Mouse (Mus musculus): Measurements from ENCODE around the gene Fam160a1. TPM values are rescaled to one million over a fixed set of nuclear protein-coding genes. Genes with fewer than 3 reads are reported as not detected.

Gene Fam160a1
- polyA plus RNA-seq, 1 experiment, result 4.5 TPM

DNA sequence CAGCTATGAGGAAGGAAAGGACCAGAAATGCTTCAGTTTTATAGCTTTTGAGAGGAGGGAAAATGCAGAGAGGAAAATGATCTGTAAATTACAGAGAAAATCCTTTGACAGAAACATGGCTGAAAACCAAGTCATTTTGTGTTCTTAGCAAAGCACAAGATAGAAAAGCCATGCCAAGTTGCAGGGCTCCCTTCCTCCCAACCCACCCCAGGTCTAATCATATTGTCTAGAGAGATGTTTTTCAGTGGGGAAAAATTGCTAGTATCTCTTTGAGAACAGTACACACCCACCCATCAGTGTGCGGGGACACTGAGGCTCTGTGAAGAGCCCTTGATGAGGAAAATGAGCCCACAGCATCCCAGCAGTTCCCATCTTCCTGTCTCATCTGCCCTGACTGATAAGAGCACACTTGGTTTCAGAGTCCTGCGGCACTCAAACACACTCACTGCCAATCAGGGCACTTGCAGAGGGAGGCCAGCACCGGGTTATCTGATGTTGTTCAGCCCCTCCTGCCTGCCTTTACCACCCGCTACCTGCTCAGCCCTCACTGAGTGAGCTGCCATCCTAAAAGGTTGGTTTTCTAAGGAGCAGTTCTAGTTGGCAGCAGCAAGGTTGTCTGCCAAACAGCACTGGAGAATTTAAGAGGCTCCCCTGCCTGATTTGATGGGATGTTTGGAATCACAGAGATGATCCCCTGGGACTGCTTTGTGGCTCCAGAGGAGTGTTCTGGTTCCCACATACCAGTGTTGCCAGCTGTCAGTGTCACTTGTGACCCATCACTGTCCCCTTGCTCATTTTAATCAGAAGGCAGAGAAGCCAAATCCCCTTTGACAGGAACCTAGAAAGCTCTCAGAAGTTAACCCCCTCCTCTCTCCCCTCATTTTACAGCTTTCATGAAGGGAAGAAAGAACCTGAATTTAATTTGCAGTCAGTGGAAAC is 164.1 kb downstream of the Fam160a1 start:
- 83% methylated on average over 4 of the region's 4 CpGs for WGBS

DNA sequence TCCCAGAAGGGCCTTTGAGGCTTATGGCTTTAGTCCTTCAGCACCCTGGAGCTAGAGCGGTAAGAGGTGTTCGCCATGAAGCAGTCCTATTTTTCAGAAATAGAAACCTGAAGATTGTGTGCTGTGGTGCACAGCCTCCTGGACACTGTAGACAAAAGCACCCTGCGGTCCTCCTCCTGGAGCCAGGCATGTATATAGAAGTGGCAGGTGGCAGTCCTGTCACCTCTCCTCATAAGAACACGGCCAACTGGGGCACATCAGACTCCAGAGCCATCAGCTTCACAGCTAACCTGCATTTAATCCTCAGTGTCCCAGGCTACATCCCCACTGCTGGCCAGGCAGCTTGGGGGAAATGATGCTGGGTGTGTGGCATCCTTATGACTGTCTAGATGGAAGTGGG is 167.9 kb downstream of the Fam160a1 start:
- no peak for DNase-seq (ENCODE audit: low read depth, low spot score)
- 94% methylated on average over 4 of the region's 4 CpGs for WGBS

More for the DNA sequence above, 164.1 kb downstream of the Fam160a1 start:
- no peak for DNase-seq (ENCODE audit: low read depth, low spot score)

DNA sequence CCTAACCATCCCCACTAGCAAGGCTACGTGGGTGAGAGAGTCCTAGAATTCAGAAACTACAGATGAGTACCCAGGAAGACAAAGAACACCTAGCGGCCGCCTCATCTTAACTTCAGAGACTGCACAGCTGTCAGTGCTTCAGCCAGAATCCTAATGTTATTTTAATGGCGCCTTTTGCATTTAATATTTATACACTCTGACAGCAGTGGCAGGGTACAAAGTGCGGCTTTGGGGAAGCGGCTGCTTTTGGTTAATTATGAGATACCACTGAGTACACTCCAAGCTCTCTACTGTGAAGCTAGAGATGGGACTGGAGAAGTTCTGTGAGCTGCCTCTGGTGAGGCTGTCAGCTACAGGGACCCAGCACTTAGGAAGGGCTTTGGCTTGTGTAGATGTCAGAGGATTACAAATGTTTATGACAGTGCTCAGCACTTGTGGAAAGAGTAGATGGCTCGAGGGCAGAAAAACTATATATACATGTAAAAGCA is 171.5 kb downstream of the Fam160a1 start:
- 75% methylated on average over 7 of the region's 7 CpGs for WGBS
- no peak for DNase-seq (ENCODE audit: low read depth, low spot score)

DNA sequence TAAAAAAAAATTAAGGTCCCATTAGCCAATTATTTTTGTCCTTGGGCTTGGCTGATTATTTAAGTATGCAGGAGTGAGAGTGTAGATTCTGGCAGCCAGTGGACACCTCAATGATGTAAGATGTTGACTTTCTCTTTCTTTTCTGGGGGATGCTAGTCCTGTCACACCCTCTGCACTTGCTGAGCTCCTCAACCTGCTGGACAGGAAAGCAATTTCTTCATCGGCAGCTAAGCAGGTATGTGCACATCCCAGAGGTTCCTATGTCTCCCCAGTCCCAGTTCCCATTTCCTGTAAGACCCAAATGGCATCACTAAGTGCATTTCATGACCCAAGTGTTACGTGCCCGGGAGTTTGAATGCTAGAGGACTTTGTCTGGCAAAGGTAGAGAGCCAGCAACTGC is 172.3 kb downstream of the Fam160a1 start:
- WGBS, result 83% methylated on average over 3 of the region's 3 CpGs
- DNase-seq (ENCODE audit: low read depth, low spot score), result no peak

DNA sequence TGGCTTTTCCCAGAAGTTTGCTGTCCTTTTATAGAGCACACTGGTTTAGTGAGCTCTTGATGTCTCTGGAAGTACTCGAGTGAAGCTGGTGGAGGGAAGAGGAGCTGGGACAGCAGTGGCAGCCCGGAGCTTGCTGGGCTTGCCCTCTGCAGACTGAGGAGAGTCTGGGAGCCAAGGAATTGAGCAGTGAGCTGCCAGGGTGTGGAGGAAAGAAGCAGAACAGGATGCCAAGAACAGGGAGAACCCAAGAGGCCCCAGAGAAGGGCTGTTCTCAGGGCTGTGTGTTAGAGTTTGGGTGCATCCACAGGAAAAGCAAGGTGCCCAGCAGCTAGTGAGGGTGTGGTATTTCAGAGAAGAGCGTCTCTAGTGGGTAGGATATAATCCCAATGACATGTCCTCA is 175.3 kb downstream of the Fam160a1 start:
- DNase-seq (ENCODE audit: low read depth, low spot score), result no peak
- 77% methylated on average over 3 of the region's 3 CpGs for WGBS

DNA sequence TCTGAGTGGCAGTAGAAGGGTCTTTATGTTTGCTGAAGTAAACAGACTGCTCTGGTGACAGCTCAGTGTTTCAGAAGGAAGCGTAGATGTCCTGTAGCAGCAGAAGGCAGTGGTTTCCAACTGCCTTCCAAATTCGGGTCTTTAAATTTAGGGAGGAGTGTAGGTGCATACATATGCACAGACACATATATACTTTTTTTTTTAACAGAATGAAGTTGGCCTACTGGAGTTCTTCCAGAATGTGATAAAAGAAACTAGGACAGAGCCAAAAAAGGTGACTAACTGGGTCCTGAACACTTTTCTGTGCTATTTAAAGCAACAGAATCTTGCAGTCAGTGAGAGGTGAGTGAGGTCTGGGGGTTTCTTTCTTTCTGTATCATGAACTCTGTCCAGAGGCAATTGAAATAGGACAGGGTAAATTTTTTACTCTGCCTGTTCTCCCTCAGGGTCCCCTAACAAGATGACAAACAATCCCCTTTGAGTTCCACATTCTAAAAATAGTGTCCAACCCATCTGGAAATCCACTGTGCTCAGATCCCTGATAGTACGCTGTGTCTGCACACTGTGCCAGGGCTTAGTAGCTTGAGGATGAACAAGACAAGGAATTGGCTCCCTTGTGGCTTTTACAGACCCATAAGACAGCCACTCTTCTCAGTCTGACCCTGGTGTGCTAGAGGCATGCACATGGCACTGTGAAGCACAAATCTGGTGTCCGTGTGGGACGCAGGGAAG is 180.2 kb downstream of the Fam160a1 start:
- DNase-seq (ENCODE audit: low read depth, low spot score), result no peak
- WGBS, result 92% methylated on average over 5 of the region's 5 CpGs

DNA sequence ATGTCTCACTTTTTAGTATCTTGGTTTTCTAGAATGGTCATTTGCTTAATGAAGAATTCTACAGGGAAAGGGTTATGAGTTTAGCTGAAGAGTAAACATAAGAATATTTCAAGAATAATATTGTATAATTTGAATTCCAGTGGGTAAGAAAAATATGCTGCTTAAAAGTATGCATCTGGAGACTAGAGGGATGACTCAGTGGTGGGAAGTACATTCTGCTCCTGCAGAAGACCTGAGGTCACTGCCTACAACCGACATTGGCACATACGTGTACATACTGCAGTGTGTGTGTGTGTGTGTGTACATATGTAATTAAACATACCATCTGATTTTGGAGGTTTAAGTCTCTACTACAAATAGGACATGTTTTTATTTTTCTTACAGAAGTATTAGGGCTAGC is 181.5 kb downstream of the Fam160a1 start:
- WGBS, result 82% methylated on average over 2 of the region's 2 CpGs
- no peak for DNase-seq (ENCODE audit: low read depth, low spot score)

DNA sequence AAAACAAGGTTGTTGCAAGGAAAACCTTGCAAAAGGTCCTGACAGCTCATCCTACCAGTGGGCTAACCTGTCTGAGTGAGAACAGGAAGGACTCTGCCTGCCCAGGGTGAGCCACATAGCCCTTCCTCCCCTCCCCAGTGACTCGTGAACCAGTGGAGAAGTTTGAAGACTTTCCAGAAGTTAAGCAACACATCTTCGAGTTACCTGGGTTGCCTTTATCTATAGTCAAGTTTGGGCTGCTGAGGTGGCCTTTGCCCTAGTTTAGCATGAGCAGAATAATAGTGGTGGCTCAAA is 182.0 kb downstream of the Fam160a1 start:
- 31% methylated on average over 2 of the region's 2 CpGs for WGBS
- no peak for DNase-seq (ENCODE audit: low read depth, low spot score)

DNA sequence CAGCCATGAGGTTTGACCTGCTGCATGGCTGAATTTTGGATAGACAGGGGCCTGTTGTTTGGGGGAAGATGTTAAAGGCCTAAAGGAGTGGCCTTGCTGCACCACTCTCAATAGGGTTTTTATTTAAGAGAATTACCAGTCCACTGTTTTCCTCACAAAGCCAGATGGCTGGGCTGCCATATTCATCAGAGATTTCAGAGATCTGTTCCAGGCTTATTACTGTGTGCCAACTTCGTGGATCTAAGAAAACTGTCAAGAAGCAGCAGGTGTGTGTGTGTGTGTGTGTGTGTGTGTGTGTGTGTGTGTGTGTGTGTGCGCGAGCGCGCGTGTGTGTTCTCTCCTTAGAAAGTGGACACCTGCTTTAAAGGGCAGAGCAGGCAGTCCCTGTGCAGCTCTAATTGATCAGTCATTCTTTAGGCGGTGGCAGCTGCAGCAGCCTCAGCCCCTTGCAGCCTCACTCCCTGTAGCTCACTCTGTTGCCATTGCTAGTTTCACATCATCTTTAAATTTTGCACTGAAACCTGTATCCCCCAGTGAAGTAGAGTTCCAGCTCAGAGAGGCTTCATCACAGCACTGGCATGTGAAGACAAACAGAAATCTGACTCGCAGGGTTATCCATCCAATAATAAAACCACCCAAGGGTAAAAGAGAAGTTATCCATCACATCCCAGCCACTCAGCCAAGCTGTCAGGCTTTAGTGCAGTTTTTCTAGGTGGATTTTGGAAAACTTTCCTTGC is 182.5 kb downstream of the Fam160a1 start:
- no peak for DNase-seq (ENCODE audit: low read depth, low spot score)
- 75% methylated on average over 6 of the region's 8 CpGs for WGBS

DNA sequence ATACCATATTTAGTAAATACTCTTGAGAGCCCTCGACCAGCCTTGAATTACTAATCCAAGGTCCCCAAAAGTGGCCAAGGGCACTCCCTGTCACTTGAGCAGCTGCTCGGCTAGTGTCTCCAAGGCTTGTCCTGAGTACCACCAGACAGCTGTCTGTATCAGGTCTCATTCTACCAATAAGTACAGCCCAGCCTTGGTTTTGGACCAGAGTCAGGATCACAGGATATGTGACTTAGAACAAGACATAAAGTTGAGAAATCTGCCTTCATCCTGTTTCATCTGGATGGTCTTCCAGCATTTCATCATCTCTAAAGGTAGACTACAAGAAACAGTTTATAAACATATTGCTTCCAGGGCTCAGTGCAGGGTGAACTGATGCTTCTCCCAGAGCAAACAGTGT is 183.4 kb downstream of the Fam160a1 start:
- 84% methylated on average over 2 of the region's 2 CpGs for WGBS
- DNase-seq (ENCODE audit: low read depth, low spot score), result no peak

DNA sequence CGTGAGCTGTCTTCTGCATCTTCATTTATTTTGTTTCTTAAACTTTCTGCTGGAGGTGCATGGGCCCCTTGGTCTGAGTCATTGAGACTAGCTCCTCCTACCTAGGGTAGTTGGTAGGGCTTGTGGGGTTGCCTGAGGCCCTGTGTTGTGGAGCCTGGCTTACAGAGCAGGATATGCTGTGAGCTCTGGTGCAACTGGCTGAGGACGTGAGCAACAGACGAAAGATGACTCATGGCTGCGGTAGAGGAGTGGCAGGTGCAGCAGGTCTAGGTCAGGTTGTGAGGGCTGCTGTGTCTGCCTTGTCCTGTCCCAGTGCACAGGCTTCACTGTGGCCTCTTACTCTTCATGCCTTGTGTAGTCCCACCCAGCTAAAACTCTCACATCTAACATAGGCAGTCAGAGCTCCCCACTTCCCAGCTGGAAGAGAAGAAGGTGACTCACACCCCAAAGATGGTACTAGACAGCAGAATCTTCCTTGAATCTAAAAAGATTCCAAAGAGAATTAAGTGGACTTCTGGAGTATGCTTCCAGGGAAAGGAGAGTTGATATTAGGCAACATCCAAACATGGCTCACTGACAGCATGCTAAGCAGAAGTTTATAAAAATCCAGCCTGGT is 187.1 kb downstream of the Fam160a1 start:
- WGBS, result 84% methylated on average over 4 of the region's 4 CpGs
- no peak for DNase-seq (ENCODE audit: low read depth, low spot score)

DNA sequence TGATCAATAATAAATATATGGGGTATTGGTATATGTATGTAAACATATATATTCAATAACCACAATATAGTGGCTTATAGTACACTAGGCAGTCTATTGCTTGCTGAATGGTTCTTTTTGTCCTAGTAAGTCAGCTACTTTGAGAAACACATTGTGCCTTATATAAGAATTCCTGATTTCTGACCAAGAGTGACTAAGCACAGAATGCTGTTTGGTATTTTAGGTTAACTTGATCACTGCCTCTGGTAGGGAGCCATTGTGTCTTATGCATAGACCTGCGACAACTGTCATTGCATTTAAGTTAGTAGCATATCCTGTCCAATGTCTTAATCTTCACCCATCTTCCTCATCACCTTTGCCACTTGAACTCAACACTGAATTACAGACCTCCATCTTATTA is 197.3 kb downstream of the Fam160a1 start:
- WGBS, result 100% methylated on average over 1 of the region's 1 CpGs
- no peak for DNase-seq (ENCODE audit: low read depth, low spot score)

DNA sequence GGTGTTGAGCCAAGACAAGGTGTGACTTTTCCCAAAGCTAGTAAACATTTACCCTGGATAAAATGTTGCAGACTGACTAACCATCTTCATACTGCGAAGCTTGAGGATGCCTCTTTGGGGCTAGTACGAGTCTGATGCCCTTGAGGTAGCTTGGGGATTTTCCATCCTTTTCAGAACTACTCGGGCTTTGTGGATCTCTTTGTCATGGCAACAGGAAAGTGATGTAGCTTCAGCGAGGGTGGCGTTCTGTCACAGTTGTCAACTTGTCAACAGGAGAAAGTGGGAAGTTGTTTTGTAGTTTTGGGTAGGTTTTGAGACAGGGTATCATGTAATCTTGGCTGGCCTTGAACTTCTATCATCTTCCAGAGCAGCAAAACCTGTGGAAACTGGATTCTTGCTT is 197.7 kb downstream of the Fam160a1 start:
- 95% methylated on average over 5 of the region's 5 CpGs for WGBS

DNA sequence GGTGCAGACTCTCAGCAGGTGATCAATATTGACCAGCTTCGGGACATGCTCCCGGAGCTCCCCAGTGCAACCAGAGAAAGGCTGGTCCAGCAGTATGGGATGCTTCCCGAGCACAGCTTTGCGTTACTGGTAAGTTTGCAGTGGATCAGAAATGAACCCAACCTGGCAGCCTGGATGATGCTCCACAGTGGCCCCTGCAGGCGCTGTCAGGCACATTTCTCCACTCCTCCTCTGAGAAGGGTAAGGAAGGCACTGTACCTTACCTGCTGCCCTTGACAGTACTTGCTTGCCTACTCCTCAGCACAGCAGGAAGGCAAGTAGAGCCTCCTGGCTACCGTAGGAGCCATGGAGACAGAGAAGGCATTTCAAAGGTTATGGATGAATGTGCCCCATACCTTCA is 198.2 kb downstream of the Fam160a1 start:
- 88% methylated on average over 6 of the region's 6 CpGs for WGBS
- no peak for DNase-seq (ENCODE audit: low read depth, low spot score)

More for the DNA sequence above, 197.7 kb downstream of the Fam160a1 start:
- DNase-seq (ENCODE audit: low read depth, low spot score), result no peak

DNA sequence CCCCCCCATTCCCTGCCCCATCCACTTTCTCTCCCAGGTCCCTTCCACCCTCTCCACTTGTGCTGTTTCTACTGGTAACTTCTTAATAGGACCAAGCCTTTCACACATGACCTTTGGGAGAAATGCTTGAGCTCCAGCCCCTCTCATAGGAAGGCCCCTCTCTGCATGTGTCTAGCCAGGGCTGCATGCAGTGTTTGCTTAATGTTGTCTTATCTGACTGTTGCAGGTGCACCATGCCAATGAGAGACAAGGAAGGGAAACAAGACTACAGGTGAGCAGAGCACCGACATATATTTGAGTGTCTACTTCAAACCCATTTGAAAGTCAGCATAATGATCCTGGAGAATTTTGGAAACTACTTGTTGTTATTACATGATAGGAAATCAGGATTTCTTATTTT is 200.7 kb downstream of the Fam160a1 start:
- 96% methylated on average over 1 of the region's 1 CpGs for WGBS
- DNase-seq (ENCODE audit: low read depth, low spot score), result no peak

Other genes with a start within 250 kb of the Fam160a1 start
- 6.0 and 6.1 TPM in 2 replicates for gene Gatb, start 243.2 kb downstream of the Fam160a1 start, polyA plus RNA-seq (2012; rRNA removed)
- 1.3 and 2.3 TPM in 2 replicates for gene Glt28d2, start 70.2 kb upstream of the Fam160a1 start, polyA plus RNA-seq (2012; rRNA removed)
- gene Gm37240, start 70.2 kb upstream of the Fam160a1 start, polyA plus RNA-seq (2012; rRNA removed), result 3.7 and 18.9 TPM in 2 replicates
- gene Sh3d19, start 153.8 kb upstream of the Fam160a1 start, polyA plus RNA-seq (2012; rRNA removed), result 24.2 and 76.6 TPM in 2 replicates
- not detected in 2 replicates for gene Prss48, start 185.2 kb upstream of the Fam160a1 start, polyA plus RNA-seq (2012; rRNA removed)

All from large intestine, adult 2 months (tissue).